Mouse (Mus musculus): ENCODE results near the gene Lgr6.
"Not testable (repeated sequence)": the region's sequence is repeated elsewhere in the genome, so short reads cannot be mapped to it uniquely, and the experiment has no call there.

The Lgr6 gene

DNA sequence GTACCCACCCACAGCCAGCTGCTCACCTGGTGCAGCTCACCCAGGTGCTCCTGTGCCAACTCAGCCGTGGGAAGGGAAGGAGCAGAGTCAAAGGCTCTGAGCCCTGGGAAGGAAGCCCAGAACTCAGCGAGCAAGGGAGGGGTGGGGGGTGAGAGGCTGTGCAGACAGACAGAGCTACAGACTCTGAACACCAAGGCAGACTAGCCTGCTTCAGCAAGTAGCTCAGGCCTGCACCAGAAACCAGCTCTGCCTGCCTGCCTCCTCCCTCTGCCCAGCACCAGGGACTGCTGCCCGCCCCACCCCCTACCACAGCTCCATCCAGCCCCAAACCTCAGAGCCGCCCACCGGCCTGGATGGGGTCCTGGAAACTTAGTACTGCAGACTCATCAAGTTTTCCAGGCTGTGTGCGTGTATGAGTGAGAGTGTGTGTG lies 22.9 kb upstream of the Lgr6 start:
- DNase-seq: no peak

DNA sequence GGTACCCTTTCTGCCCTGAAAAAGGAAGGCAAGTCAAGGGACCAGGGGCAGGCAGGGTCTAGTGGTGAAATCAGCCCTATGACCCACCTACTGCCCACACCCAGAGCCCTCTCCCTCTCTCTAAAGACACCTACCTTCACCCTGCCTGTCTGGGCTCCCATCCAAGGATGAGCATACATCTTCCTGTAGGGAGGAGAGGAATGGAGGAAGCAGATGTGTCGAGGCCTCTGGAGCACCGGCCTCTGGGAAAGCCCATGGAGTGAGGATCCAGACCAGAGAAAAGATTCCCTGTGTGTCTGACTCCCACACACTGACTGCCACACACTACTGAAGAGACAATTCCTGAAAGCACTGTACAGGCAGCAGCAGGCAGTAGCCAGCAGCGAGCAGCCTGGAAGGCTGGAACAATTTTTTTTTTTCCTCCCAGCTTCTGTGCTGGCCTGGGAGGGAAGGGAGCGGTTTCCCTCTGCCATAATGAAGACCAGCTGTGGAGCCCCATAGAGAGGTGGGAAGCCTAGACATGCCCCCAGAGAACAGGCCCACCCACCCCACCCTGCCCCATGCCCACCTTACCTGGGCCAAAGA lies 21.5 kb upstream of the Lgr6 start:
- DNase-seq: no peak

DNA sequence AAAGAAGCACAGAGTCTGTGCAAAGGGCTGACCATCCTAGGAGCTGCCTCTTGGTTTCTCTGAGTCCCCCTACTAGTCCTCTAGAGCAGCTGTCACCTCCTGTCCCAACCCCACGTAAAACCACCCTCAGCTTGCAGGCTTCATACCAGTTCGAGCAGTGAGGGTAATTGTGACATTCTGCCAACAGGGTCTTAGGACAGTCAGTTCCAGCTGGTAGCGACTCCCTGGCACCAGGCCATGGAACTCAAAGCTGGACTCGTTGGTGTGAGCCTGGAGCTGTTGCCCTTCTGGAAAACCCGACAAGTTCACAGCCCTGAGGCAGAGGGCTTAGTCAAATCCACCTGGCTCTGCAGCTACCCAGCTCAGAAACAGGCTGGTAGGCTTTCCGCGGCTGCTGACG lies 20.9 kb upstream of the Lgr6 start:
- no peak for DNase-seq

DNA sequence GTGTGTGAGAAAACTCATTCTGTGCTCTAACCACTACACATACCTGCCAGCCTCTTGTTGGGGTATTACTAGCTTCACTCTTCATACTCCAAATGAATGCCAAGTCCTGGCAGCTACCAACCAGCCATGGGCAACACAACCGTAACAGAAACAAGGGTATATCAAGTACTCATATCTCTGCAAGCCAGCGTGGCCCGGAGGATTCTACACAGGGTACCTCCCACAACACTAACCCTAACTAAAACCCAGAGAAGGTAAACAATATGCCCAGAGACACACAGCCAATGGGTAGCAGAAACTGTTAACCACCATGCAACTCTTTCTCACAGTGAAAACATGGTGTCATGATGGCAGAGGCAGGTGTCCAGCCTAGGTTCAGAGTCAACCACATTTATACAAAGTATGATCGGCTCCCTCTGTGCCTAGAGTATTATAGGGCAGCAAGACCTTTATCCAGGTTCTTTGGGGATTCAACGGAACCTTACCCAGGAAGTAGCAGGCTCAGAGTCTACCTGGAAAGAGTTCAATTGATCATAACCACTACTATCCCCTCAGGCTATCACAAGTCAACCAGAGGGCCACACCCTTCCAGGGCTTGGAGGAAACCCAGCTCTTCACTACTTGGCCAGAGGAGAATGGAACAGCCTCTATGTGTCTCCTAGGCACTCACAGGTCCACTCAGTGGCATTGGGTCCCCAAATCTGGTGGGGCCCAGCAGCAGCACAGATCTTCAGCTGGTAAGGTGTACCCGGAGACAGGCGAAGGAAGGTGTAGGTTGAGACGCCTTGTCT lies 19.7 kb upstream of the Lgr6 start:
- DNase-seq: no peak

DNA sequence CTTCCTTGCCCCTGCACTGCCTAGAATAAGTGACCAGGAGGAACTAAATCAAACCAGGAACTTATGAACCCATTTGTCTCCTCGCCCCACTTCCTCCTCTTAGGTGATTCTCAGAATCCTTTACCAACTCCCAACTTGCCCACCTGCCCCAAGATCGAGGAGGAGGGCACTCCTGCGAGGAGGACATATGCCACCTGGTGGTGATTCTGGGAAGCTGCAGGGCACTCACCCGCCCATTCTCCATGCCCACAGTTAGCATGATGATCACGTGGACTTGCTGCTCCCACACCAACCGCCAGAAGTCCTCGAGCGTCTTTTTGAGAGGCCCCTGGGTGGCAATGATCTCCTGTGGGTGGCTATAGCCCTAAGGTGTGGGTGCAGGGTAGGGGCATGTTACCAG lies 7.6 kb upstream of the Lgr6 start:
- DNase-seq: no peak

DNA sequence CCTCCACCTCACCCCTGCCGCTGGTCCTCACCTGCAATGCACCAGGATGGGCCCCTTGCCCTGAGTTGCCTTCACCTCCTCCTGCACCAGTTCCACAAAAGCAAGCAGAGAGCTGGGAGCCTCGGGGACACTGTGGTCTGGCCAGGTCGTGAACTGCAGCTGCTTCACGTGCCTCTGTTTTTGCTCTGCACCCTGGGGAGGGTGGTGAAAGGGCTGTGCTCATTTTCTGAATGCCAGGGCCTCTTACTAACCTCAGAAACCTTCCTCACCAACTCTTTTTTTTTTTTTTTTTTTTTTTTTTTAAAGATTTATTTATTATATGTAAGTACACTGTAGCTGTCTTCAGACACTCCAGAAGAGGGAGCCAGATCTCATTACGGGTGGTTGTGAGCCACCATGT lies 6.2 kb upstream of the Lgr6 start:
- not testable (repeated sequence) for DNase-seq

DNA sequence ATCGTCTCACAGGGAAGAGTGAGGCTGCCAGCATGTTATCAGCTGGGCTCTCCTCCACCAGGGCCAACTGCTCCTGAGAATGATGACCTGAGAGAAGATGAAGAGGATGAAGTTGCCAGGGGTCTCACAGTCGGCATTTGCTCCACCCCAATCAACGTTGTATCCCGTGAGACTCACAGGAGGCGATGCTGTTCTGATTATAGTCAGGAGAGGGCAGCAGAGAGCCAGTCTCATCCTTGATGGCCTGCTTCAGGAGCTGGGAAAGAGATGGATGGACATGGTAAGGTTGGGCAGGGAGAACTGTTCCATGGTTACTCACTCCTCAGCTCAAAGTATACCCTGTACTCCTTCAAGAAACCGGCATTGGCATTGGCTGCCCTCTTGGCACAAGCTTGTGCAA lies 5.0 kb upstream of the Lgr6 start:
- DNase-seq: peak; percentile 34

DNA sequence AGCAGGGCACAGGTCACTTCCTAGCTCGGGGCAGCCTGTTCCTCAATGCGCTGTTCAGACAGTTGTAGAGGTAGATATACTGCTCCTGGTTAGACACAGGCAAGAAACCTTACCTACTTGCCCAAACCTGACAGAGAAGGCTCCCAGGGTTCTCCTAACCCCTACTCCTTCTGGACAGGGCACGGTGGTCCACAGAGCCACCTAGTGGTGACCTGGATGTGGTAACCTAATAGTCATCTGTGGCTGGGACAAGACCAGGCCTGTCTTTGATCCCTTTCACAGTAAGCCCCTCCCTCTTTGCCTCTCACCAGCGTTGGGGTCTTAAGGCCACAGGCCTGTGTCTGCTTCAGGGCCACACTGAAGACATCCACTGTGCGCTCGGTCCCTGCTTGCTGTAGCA lies 3.5 kb upstream of the Lgr6 start:
- no peak for DNase-seq

DNA sequence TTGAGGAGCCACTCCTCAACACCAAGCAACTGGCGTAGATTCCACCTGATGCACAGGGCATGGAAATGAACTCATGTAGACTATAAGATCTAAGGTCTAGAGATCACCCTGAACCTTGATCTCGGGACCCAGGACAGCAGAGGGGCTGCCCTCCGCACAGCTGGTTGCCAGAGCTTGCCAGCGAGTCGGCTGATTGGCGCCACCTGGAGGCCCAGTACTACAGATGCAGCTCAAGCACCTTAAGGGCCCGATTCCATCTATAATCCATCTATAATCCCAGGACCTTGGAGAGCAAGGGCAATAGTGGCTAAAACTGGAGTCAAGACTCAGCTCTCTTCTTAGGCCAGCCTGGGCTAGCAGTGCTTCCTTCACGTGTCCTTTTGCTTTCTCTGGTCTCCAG lies 875 bp upstream of the Lgr6 start:
- DNase-seq: no peak

DNA sequence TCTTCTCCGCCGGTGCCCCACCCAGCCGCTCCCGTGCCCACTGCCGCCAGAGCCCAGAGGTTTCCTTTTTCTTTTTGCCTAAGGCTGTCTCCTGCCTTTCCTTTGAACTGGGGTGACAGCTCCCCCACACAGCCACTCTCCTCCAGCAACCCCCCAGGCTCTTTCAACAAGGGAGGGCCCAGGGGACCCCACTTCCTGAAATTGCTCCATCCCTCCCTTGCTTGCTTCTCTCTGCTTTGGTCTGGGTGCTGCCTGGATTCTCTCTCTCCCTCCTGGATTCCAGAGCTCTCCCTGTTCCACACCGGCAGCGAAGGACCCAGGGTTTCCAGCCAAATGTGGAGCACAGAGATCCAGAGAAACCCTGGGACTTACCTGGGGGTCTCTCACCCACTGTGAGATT lies 4.7 kb downstream of the Lgr6 start:
- DNase-seq: no peak

DNA sequence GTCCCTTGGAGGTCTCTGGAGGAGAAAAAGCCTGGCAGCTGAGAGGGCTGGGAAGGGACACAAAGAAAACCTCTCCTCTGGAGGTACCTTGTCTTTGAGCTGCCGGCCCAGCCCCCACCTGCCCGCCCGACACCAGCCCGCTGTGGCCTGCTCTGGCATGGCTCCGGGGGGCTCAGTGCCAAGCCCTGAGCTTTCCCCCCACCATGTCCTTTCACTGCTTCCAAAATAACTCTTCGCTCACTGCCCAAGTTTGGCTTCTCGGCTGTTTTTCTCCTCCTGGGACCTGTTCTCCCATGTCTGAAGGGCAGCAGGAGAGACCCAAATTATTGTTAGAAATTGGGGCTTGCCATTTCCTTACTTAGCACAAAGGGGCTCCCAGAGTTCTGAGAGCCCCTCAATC lies 6.6 kb downstream of the Lgr6 start:
- DNase-seq: no peak

DNA sequence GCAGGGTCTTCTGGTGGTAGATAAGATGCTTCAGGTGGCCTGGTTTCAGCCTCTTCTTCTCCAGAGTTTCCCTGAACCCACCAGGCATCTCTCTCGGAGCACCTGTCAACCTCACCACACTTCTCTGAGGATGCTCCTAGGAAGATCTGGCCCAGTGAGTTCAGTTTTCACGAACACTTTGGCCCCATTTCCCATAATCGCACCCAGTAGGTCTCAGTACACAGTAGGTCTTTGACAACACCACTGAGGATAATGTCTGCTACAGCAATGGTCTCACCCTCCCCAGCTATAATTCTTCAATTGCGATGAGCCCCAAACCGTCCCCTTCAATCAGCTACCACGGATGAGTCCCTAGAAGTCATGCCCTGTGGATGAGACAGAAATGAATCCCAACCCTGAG lies 7.6 kb downstream of the Lgr6 start:
- DNase-seq: no peak

DNA sequence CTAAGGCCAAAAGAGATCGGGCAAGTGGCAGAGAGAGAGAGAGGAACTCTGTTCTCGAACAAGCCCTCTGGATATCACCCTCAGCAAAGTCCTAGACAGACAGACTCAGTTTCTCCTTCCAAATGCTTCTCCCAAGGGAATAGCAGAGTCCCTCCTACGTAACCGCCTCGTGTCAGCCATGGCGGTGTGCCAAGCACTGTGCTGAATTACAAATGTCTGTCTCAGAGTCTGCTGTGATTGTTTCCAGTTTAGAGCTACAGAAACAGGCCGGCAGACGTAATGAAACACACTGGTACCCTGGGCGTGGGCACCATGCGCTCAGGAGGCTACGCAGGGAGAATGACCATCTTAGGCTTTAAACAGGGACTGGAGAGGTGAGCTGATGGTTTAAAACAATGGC lies 8.8 kb downstream of the Lgr6 start:
- DNase-seq: peak; percentile 82

DNA sequence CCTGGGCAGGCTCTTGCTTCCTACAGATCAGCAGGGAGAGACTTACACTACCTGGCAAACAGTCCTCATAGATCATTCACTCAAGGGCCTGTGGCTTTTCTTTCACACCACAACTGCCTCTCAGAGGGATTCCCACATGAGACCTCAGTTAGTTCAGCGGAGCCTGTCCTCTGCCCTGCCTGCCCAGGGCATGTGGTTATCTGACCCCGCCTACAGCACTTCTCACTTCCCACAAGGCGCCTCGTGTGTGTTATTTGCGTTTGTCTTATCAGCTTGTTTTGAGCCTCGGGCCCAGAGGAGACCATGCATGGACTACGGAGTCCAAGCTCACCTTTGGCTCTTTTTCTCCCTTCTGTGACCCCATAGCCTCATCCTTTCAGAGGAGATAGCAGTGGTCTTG lies 9.9 kb downstream of the Lgr6 start:
- DNase-seq: no peak

DNA sequence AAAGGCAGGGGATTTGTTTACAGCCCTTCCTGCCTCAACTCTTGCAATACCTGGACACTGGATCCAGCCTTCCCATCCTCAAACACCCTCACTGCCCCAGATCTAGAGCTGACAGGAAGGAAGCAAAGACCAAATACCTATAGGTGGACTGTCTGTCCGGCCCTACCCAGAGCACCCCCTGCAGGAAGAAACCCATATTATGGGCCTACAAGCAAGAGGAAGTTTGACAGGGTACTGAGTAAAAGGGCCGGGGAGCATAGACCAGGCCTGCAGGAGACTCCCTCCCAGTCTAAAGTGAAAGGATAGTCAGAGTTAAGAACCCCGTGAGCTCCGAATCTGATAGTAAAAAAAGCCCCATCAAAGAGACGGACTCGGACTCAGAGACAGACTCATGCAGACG lies 10.4 kb downstream of the Lgr6 start:
- no peak for DNase-seq

DNA sequence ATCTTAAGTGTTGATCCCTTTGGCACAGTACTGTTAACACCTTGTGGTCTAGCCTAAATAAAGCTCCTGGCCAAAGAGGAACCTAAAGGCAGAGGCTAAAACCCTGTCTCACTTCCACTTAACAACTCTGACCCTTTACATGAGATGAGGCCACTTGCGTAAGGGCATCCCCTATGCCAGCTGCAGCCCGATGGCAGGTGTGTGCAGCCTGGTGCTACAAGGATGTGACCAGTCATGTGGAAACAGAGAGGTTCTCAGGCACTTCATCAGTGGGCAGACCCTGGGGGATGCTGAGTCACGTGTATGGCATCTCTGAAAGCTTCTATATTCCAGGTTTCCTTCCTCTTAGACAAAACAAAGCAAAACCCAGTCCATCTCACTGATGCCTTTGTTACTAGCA lies 14.2 kb downstream of the Lgr6 start:
- no peak for DNase-seq

DNA sequence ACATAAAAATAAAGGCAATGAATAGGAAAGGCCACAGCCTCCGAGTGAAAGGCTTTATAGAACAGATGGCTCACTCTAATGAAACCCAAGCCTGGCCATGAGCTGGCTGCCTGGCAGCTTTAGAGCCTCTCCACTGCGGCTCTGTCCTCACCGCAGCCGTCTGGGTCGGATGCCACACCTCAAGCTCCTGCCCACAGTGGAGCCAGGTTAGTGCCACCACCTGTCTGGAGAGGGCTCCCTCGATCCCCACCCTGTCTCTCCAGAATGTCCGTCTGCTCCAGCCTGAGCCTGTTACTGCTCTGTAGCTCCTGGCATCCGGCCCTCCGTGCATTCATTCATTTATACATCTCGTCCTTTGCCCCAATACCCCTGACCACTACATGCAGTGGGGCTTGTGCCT lies 15.4 kb downstream of the Lgr6 start:
- no peak for DNase-seq

DNA sequence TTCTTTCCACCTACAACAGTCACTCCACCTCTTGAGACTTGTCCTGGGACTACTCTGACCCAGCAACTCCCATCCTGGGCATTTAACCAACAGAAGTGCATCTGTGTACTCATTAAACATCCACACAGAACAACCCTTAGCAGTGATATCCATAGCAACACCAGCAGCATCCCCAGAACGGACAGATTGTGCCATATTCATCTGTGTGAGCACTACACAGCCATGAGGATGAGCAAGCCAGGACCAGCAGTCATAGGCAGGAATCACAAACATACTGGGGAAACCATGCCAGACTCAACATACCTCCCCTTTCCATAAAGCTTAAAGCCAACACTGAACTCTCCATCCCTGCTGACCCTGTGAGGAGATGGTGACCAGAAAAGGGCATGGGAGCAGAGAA lies 17.7 kb downstream of the Lgr6 start:
- DNase-seq: peak; percentile 87

DNA sequence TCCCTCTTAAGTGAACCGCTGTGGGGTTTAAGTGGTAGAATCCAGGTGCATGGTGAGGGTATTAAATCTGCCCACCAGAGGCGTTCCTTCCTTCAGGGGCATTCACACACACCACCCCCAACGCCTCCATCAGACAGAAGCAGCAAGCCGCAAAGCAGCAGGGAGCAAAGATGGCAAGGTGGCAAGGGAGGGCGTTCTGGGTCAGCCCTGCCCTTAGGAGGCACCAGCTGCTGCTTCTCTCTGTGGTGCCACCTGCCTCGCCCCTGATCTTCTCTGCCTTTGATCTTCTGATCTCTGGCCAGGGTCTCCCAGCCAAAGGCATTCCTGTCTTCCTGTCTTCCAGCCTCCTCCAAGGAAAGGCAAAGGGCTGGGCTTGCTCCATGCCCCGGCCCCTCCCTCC lies 19.1 kb downstream of the Lgr6 start:
- DNase-seq: no peak

DNA sequence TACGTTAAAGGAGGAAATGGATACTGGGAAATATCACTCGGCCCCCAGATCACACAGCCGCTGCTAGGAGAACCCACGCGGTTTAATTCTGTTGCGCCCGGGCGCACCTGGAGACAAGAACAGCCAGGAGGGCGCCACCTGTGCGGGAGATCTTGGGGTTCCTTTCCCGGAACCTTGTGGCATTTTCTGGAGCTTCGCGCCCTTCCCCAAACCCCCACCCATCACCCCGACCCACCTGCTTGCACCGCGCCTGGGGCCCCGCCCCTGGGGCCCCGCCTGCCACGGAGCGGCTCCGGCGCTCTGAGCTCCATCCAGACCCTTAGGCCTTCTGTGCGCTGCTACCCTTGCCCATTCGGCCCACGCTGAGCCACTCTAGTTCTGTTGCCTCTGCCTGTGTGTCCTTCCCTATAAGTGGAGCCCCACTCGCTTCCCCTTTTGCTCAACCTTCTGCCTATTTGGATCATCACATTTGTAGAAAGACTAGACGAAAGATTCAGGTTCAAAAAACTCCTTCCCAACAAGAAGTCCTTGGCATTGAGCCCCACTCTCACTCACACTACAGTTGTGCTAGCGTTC lies 19.7 kb downstream of the Lgr6 start:
- no peak for DNase-seq

DNA sequence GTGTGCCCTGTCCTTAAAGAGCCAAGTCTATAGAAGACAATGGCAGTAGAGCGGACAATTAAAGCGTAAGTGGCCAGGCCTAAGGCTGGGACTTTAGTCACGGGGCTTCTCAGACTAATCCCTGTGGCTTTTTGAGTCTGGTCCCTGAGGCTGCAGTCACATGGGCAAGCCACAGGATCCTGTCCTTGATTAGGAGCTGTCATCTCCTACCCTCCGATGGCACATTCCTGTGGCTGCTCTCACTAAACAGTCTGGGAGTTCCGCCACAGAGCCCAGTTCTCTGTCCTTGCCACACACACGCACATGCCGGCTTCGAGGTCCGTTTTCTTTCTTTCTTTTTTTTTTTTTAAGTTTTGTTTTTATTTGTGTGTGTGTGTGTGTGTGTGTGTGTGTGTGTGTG lies 21.6 kb downstream of the Lgr6 start:
- DNase-seq: no peak

DNA sequence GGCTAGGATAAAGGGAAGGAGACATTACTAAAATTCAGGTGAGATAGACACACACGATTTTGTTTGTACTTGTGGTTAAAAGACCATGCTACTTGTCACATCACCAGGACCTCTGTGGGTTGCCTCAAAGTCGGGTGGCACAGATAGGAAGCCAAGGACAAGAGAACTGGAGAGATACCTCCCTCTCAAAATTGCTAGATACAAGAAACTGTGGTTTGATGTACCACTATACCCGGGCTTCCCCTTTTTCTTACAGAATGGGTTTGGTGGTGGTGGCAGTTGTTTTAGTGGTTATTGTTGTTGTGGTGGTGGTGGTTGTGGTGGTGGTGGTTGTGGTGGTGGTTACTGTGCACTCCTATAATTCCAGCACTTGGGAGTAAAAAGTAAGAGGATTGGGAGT lies 22.8 kb downstream of the Lgr6 start:
- no peak for DNase-seq

DNA sequence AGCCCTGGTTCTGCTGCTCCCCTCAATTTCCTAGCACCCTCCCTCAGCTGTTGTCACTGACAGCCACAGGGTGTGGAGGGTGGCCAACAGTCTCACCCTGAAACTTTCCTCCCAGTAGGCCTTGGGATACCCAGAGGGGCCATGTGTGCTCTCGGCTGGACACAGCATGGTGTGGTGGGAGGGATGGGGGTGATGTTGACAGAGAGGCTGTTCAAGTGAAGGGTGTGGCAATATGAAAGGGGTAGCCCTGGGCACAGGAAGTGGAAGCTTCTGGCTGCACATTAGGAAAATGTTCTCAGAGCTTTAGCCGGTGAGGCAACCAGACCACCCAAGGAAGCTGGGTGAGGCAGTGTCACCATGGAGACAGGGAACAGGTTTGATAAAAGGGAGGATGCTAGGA lies 26.1 kb downstream of the Lgr6 start:
- no peak for DNase-seq

DNA sequence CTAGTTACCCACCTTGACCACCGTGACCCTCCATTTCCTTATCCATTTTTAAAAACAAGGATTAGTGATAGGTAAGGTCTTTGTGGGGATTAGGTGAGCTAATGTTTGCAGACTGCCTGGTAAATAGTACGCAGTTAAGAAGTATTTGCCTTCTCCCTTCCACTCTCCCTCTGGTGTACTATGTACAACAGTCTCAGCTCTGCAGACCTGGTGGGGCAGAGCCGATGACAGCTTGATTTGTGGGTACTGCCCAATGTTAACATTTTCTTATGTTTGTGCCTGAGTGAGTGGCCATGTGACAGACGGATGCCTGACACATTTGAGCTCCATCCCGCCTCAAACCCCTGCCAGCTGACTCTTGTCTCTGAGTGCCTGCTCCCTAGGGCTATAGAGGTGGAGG lies 28.6 kb downstream of the Lgr6 start:
- DNase-seq: no peak

DNA sequence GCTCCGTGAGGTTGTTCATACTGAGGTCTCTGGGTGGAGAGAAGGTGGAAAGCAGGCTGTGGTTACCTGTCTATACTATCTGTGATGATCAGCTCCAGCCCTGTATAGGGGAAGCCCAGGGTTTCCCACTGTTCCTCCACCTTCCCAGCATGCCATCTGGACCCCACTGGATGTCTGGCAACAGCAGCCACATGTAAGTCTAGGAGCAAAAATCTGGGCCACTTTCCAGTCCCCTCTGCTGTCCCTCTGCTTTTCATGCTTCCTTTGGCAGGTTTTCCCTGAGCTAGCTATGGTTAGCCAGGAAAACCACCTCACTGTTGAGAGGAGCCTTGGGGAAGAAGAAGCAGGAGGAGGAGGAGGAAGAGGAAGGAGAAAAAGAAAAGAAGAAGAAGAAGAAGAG lies 29.8 kb downstream of the Lgr6 start:
- no peak for DNase-seq

Measured in layer of hippocampus, adult 9-11 months (tissue).